Mouse (Mus musculus) right cerebral cortex, postnatal 25 days (tissue): ENCODE results near the gene Abcf2.
A peak's percentile ranks its signal among the peaks of the same experiment; 100 is the strongest.
"Not testable (repeated sequence)": the region's sequence is repeated elsewhere in the genome, so short reads cannot be mapped to it uniquely, and the experiment has no call there.

Experiments used
- DNase-seq: peaks from one replicate; pipeline ENCODE4 v3.0.0; 2022

Abcf2 gene

DNA sequence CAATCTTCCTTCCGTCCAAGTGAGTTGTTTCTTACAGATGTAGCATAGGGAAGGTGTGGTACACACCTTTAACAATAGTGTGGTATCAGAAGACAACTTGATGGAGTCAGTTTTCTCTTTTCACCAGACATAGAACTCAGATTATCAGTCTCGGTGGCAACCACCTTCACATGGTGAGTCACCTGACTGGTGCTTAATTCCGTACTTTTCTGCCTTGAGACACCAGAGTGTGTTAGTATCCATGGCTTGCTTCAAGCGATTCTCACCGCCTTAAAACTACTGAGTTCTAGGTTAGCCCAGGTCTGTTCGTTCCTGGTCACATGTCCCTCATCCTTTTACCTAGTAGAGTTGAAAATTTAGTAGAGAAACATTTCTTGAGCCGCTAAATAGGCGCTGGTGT is 8.8 kb upstream of the Abcf2 start:
- no peak for DNase-seq

- no peak for DNase-seq
These were observed 1.1 kb upstream of the Abcf2 start for GRCm38 (mm10) chr5:24578109-24578963.

DNA sequence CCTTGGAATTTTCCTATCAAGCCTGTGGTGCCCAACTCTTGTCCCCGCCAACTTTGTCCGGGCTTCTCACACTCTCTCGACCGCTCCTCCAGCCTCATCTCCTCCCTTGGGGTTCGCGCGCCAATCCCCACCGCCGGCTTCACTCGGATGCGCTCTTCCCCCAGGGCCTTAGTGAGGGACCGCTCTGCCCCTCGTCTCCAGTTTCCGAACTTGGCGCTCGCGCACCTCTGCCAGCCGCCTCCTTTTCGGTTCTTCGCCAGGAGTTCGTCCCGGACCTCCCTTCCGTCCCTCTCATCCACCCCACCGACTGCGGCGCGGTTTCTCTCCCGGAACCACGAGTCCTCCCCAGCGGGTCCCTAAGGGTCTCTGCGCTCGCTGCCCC is 475 bp downstream of the Abcf2 start:
- no peak for DNase-seq

GRCm38 (mm10) chr5:24575948-24576347 is 1.3 kb downstream of the Abcf2 start:
- no peak for DNase-seq

DNA sequence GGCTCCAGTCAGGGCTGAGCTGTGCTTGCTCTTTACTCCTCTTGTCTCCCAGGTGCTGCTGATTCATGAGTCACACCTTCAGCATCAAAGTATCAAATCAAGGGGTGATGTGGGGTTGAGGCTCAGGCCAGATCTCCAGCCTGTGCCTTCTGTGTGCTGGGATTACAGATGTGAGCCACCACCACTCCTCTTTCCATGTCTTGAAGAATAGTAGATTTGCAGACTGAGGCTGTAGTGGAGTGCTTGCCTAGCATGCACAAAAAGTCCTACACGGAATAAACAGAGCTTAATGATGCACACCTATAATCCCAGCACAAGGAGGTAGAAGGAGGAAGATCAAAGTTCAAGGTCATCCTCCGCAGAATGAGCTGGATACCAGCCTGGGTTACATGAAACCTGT is 20.6 kb downstream of the Abcf2 start, which contains the start of gene 4931409K22Rik:
4931409K22Rik (minus strand) TSS at position 101 of the 400 bp plus-strand sequence.
- DNase-seq = no peak

- DNase-seq = not testable (repeated sequence)
These were observed 21.9 kb downstream of the Abcf2 start for GRCm38 (mm10) chr5:24555335-24555734.

- no peak for DNase-seq
These were observed 23.5 kb downstream of the Abcf2 start for GRCm38 (mm10) chr5:24553621-24554244.

DNA sequence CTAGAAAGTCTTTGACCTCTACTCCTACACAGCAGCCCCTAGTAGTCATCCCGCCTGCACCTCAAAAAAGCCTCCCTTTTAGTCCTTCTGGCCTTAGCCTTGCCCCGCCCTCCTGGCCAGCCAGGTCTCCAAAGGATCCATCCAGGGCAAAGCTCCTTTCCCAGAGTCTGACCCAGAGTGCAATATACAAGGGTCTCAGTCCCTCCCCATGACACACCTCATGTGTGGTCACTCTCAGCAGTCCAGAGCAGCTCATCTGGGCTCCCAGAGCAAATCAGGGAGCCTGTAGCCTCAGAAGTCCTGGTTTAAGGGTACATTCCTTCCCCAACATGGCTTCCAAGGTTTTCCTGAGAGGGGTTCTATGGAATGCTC is 26.0 kb downstream of the Abcf2 start:
- no peak for DNase-seq

DNA sequence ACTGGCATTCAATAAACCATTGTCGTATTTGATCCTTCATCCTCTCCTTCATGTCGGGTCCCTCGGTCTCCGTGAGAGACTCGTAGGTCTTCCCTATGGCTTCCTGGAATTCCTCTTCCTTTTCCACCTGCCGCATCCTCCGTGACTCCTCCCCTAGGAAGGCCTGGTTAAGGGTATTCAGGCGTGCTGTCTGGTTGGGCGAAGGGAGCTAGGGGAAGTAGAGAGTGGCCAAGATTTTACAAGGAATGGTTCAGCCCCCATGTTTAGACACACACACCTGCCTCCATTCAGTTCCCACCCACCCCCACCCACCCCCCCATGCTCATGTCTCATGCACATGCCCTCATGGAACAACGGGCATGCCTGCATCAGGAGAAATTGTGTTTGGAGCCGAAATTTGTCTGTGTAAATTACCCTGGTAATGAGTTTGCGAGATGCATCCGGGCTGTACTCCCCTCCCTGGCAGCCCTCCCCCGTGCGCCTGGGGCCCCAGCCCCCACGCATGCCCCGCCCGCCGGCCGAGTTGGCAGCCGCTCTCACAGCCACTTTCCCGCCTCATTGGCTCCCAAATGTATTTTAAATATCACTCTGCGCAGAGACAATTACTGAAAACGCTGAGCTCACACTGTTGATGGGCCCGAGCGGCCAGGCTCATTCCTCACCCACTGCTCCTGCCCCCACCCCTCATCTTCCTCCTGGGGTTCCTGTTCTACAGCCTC is 26.5 kb downstream of the Abcf2 start:
- peak; percentile 73 for DNase-seq

- DNase-seq = no peak
These were observed 34.6 kb downstream of the Abcf2 start for GRCm38 (mm10) chr5:24542643-24543042.

DNA sequence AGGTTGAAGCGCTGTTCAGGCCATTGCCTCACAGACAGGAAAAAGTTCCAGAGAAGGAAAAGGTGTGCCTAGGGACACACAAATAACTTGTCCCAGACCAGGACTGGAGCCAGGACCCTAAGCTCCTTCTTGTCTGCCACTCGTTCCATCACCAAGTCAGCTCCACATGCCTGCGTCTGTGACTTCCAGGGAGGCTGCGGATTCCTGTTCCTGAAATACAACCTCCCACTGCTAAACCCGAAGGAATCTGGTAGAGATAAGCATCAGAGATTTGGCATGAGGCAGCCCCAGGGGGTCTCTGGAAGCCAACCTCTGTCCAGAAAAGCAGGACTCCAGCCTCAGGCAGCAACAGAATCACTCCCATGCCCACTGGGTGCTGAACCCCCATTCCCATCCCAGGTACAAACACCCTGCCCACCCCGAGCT is 36.1 kb downstream of the Abcf2 start:
- DNase-seq = no peak

DNA sequence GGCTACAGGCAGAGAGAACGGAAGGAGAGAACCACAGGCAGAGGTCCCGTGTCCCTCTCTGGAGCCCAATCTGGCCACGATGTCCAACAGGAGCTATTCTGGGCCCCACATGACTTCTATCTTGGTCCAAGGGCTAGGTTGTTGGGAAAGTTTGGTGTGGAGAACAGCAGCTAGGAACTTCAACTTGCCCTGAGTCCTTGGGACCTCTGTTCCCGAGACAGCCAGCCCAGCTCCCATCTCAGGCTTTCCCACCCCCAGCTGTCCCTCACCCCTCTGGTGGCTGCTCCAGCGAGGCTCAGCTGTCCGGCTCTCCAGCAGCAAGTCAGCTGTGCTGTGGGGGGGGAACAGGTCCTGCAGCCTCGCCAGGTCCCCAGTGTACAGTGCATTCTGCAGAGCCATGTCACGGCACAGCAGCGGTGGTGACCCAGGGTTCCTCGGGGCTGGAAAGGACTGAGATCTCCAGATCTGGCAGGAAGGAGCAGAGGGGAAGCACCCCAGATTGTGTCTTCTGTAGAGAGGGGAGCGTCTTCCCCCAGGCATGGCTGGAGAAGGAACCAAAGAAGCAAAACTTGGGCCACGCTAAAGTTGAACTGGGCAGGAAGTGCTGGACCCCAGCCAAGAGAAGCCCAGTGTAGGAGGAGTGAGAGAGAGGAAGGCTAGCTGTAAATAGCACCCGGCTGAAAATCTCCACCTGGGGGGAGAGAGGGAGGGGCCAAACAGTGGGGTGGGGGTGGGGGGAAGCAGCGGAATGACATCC is 36.7 kb downstream of the Abcf2 start, which contains the start of gene Asb10:
Asb10 (minus strand) TSS at position 592 of the 757 bp plus-strand sequence.
- no peak for DNase-seq

GRCm38 (mm10) chr5:24539571-24540296 is 37.5 kb downstream of the Abcf2 start:
- no peak for DNase-seq

GRCm38 (mm10) chr5:24537618-24538017 is 39.6 kb downstream of the Abcf2 start:
- DNase-seq = no peak

GRCm38 (mm10) chr5:24536511-24536910 is 40.8 kb downstream of the Abcf2 start:
- DNase-seq = no peak

- DNase-seq = no peak
These were observed 41.5 kb downstream of the Abcf2 start for GRCm38 (mm10) chr5:24535731-24536130.

- DNase-seq = no peak
These were observed 43.0 kb downstream of the Abcf2 start for GRCm38 (mm10) chr5:24534292-24534691.

DNA sequence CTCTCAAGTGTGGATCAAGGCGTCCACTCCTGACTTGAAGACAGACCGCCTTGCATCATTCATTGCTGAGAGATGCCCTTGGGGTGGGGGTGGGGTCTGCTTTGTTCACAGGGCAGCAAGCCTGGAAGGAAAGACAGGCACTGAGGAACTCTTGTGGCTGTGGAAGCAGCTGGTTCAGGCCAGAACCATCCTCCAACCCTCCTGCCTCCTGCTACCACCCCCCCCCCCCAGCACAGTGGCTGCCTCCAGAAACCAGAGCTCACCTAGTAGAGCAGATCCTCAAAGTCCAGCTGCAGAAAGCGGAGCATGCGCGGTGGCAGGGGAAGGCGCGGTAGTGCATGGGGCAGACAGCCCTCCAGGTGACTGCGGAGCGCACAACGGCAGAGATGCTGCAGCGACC is 43.9 kb downstream of the Abcf2 start:
- no peak for DNase-seq

- DNase-seq = peak; percentile 89
These were observed 47.1 kb downstream of the Abcf2 start for GRCm38 (mm10) chr5:24530042-24530689.

DNA sequence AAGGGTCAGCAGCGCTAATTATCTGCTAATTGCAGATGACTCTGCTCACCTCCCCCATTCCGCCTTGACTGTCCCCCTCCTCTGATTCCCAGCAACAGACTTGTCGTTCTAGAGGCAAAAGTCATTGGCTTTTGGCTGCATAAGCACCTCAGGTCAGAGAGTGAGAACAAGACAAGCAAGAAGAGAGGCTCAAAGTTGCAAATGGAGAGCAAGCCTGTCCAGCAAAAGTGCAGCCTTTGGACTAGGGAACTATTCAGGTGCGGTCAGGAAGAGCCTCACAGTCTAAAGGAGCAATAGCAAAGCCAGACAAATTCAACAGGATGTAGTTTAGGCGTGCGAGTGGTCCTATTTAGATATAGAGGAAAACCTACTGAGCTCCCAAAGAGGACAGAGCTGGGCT is 49.5 kb downstream of the Abcf2 start:
- DNase-seq = no peak

- DNase-seq = no peak
These were observed 50.4 kb downstream of the Abcf2 start, which contains the start of gene Gbx1 for GRCm38 (mm10) chr5:24526889-24527230. Gbx1 (minus strand) TSS chr5:24527202.
